Mouse (Mus musculus): ENCODE measurements at regions not wholly inside any gene's neighbourhood (a gene's known extent, or its start where the extent isn't known, plus 50 kb on each side); places are given as distances from the start of the nearest gene placed in this dataset.

DNA sequence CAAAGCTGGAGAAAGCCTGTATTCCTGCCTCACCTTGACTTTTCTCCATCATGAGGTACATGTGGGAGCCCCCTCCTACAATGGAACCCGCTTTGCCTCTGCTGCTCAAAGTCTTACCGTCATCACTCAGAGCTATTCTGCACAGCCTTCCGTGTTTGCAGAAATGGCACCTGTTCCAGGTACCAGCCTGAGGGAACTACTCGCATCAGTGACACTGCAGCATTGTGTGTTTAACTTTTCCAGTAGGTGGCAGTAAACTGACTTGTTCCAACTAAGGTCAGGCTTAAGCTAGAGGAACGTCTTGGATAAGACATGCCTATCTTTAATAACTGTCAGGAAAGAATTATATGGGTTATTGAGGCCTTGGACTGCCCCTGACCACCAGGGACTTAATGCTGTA, 71.4 kb downstream of the Fam173b start:
- no peak overlapping the region for H3K4me3 ChIP-seq (replicated peaks; ENCODE audit: low read depth, low read length)
- H3K4me2 ChIP-seq (ENCODE audit: low read length) = no peak overlapping the region
- ATAC-seq (ENCODE audit: low FRiP score, low TSS enrichment) (no peak), DNase-seq (peak; percentile 47)
- H3K9ac ChIP-seq (replicated peaks; ENCODE audit: low read length) = no peak overlapping the region
- H3K9me3 ChIP-seq (ENCODE audit: control insufficient read depth, low read length) = no peaks in the 10 kb centered on the region
- H3K27ac ChIP-seq (replicated peaks; ENCODE audit: low read depth, low read length) = no peak overlapping the region
- no peaks in the 10 kb centered on the region for H3K36me3 ChIP-seq (ENCODE audit: control insufficient read depth, insufficient read depth, low read length)
- 55% methylated on average over 5 of the region's 5 CpGs for WGBS
- no peaks in the 10 kb centered on the region for H3K27me3 ChIP-seq (ENCODE audit: control insufficient read depth, insufficient read depth, low read length)
- no peaks in the 10 kb centered on the region for H3K4me1 ChIP-seq (ENCODE audit: control insufficient read depth, insufficient read depth, low read length)

DNA sequence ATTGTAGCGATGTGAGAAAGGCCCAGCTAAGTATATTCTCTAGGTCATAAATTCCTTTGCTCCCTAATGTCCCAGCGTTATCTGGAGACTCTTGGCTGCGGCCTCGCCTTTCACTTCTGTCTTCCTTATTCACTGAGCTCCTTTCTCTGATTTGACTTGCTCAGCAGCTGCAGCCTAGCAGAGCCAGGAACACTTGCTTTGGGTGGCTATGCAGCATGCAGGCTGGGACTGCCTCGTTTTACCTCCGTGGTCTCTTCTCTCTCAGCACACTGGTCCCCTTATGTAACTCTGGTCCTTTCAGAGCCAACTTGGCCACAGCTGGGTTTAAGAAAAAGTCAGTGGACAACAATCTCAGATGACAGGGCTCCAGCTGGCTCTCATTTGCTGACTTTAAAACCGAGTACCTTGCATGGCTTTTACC, 75.1 kb downstream of the Fam173b start:
- WGBS = 82% methylated on average over 7 of the region's 7 CpGs
- no peaks in the 10 kb centered on the region for H3K9me3 ChIP-seq (ENCODE audit: control insufficient read depth, low read length)
- H3K4me3 ChIP-seq (replicated peaks; ENCODE audit: low read depth, low read length) = no peak overlapping the region
- no peak overlapping the region for H3K4me2 ChIP-seq (ENCODE audit: low read length)
- H3K27me3 ChIP-seq (ENCODE audit: control insufficient read depth, insufficient read depth, low read length) = no peaks in the 10 kb centered on the region
- H3K27ac ChIP-seq (replicated peaks; ENCODE audit: low read depth, low read length) = no peak overlapping the region
- DNase-seq (no peak), ATAC-seq (ENCODE audit: low FRiP score, low TSS enrichment) (no peak)
- H3K9ac ChIP-seq (replicated peaks; ENCODE audit: low read length) = no peak overlapping the region
- H3K36me3 ChIP-seq (ENCODE audit: control insufficient read depth, insufficient read depth, low read length) = no peaks in the 10 kb centered on the region
- H3K4me1 ChIP-seq (ENCODE audit: control insufficient read depth, insufficient read depth, low read length) = no peaks in the 10 kb centered on the region

DNA sequence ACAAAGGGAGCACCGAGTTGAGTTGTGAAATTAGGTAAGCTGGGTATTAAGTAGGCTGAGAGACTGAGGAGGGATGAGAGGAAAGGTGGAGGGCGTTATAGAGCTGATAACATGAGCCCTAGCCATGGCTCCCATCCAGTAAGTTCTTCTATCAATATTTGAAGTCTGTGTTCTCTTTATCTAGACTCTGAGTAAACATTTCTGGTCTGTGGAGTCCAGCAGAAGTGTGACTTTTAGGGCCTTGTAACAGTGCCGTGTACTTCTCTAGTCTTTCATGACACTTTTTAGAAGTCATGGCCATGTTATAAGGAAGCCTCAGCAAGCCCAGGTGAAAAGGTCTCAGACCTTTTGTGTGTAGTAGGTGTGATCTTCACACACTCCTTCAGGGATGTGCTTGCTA, 91.5 kb downstream of the Fam173b start:
- no peak overlapping the region for H3K9ac ChIP-seq (replicated peaks; ENCODE audit: low read length)
- H3K4me3 ChIP-seq (replicated peaks; ENCODE audit: low read depth, low read length) = no peak overlapping the region
- H3K27me3 ChIP-seq (ENCODE audit: control insufficient read depth, insufficient read depth, low read length) = no peaks in the 10 kb centered on the region
- H3K4me2 ChIP-seq (ENCODE audit: low read length) = no peak overlapping the region
- no peaks in the 10 kb centered on the region for H3K4me1 ChIP-seq (ENCODE audit: control insufficient read depth, insufficient read depth, low read length)
- ATAC-seq (ENCODE audit: low FRiP score, low TSS enrichment) (no peak), DNase-seq (no peak)
- 85% methylated on average over 3 of the region's 3 CpGs for WGBS
- H3K9me3 ChIP-seq (ENCODE audit: control insufficient read depth, low read length) = no peaks in the 10 kb centered on the region
- no peaks in the 10 kb centered on the region for H3K36me3 ChIP-seq (ENCODE audit: control insufficient read depth, insufficient read depth, low read length)
- H3K27ac ChIP-seq (replicated peaks; ENCODE audit: low read depth, low read length) = no peak overlapping the region

GRCm38 (mm10) chr15:31694877-31695671, 93.4 kb downstream of the Fam173b start:
- Histone ChIP-seq H3K4me2 (ENCODE audit: low read length) (no peak overlapping the region), H3K9me3 (ENCODE audit: control insufficient read depth, low read length) (no peaks in the 10 kb centered on the region), H3K4me1 (ENCODE audit: control insufficient read depth, insufficient read depth, low read length) (no peaks in the 10 kb centered on the region), H3K27me3 (ENCODE audit: control insufficient read depth, insufficient read depth, low read length) (no peaks in the 10 kb centered on the region), H3K4me3 (replicated peaks; ENCODE audit: low read depth, low read length) (no peak overlapping the region), H3K9ac (replicated peaks; ENCODE audit: low read length) (no peak overlapping the region), H3K36me3 (ENCODE audit: control insufficient read depth, insufficient read depth, low read length) (no peaks in the 10 kb centered on the region), H3K27ac (replicated peaks; ENCODE audit: low read depth, low read length) (no peak overlapping the region)
- no peak for DNase-seq
- WGBS = 89% methylated on average over 8 of the region's 8 CpGs
- no peak for ATAC-seq (ENCODE audit: low FRiP score, low TSS enrichment)

DNA sequence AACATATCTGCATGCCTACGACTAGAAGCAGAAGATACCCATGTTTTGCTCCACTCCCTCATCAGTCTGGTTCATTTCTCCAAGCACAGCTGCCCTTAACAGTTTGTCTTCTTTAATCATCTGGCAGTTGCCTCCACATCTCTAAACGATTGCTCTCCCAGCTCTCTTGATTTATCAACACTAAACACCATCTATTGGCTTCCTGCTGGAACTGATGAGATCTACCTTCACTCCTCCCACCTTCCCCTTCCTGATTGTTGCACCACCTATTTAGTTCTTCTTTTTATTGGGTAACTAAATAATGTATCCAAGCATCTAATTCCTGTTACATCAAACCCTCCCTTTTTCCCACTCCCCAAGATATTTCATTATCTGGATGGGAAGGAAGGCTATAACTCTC, 101.7 kb downstream of the Fam173b start:
- H3K9ac ChIP-seq (replicated peaks; ENCODE audit: low read length) = no peak overlapping the region
- H3K36me3 ChIP-seq (ENCODE audit: control insufficient read depth, insufficient read depth, low read length) = no peaks in the 10 kb centered on the region
- H3K4me3 ChIP-seq (replicated peaks; ENCODE audit: low read depth, low read length) = no peak overlapping the region
- H3K27me3 ChIP-seq (ENCODE audit: control insufficient read depth, insufficient read depth, low read length) = no peaks in the 10 kb centered on the region
- H3K27ac ChIP-seq (replicated peaks; ENCODE audit: low read depth, low read length) = no peak overlapping the region
- ATAC-seq (ENCODE audit: low FRiP score, low TSS enrichment) (no peak), DNase-seq (no peak)
- no peaks in the 10 kb centered on the region for H3K4me1 ChIP-seq (ENCODE audit: control insufficient read depth, insufficient read depth, low read length)
- 94% methylated on average over 2 of the region's 2 CpGs for WGBS
- 0 out of 2 replicates have a peak, but pooled peaks cover 4% of the 10 kb centered on the region for H3K9me3 ChIP-seq (ENCODE audit: control insufficient read depth, low read length)
- H3K4me2 ChIP-seq (ENCODE audit: low read length) = no peak overlapping the region

- Histone ChIP-seq H3K4me3 (replicated peaks; ENCODE audit: low read depth, low read length) (no peak overlapping the region), H3K9ac (replicated peaks; ENCODE audit: low read length) (no peak overlapping the region), H3K27me3 (ENCODE audit: control insufficient read depth, insufficient read depth, low read length) (no peaks in the 10 kb centered on the region), H3K36me3 (ENCODE audit: control insufficient read depth, insufficient read depth, low read length) (no peaks in the 10 kb centered on the region), H3K9me3 (ENCODE audit: control insufficient read depth, low read length) (0 out of 2 replicates have a peak, but pooled peaks cover 4% of the 10 kb centered on the region), H3K4me1 (ENCODE audit: control insufficient read depth, insufficient read depth, low read length) (no peaks in the 10 kb centered on the region), H3K4me2 (ENCODE audit: low read length) (no peak overlapping the region), H3K27ac (replicated peaks; ENCODE audit: low read depth, low read length) (no peak overlapping the region)
- DNase-seq (no peak), ATAC-seq (ENCODE audit: low FRiP score, low TSS enrichment) (no peak)
- WGBS = 88% methylated on average over 1 of the region's 1 CpGs
Observed at GRCm38 (mm10) chr15:31707416-31707815, 105.8 kb downstream of the Fam173b start.

DNA sequence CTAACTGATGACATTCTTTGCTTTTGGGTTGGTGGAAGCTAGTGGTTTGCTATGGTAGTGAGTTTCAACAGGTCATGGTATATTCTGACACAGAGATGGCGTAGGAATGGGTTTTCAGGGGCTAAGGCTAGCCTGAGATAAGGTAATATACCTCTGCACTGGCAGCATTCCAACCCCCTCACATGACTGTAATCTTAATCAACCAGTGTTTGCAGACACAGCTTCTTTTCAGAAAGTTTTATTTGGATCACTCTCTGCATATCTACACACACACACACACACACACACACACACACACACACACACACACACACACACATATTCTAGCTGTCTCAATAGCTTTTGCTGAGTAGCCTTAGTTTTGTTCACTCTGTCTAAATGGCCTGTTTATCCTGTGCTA, 119.4 kb downstream of the Fam173b start:
- Histone ChIP-seq H3K4me1 (ENCODE audit: control insufficient read depth, insufficient read depth, low read length) (0 out of 2 replicates have a peak, but pooled peaks cover 3% of the 10 kb centered on the region), H3K4me3 (replicated peaks; ENCODE audit: low read depth, low read length) (no peak overlapping the region), H3K36me3 (ENCODE audit: control insufficient read depth, insufficient read depth, low read length) (no peaks in the 10 kb centered on the region), H3K9me3 (ENCODE audit: control insufficient read depth, low read length) (no peaks in the 10 kb centered on the region), H3K4me2 (ENCODE audit: low read length) (no peak overlapping the region), H3K27ac (replicated peaks; ENCODE audit: low read depth, low read length) (no peak overlapping the region), H3K9ac (replicated peaks; ENCODE audit: low read length) (no peak overlapping the region), H3K27me3 (ENCODE audit: control insufficient read depth, insufficient read depth, low read length) (no peaks in the 10 kb centered on the region)
- 86% methylated on average over 1 of the region's 1 CpGs for WGBS
- ATAC-seq (ENCODE audit: low FRiP score, low TSS enrichment) = no peak
- DNase-seq = no peak

DNA sequence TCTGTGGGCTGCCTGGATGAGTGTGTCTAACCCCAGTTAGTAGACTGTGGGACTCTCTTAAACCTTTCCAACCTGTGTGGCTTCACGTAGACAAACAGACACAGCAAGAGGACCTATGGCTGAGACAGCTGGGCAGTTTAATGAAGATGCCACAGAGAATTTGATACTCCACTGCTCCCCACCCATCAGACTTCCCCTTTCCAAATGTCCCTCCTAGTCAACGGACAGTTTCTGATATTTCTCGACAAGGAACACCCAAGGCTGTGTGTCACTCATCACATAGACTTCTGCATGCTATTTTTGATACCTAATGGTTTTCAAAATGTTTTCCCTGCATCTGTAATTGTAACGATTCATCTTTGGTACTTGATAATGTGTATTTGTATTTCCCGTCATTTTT, 120.8 kb downstream of the Fam173b start:
- Histone ChIP-seq H3K27ac (replicated peaks; ENCODE audit: low read depth, low read length) (no peak overlapping the region), H3K9me3 (ENCODE audit: control insufficient read depth, low read length) (no peaks in the 10 kb centered on the region), H3K4me2 (ENCODE audit: low read length) (no peak overlapping the region), H3K36me3 (ENCODE audit: control insufficient read depth, insufficient read depth, low read length) (no peaks in the 10 kb centered on the region), H3K4me1 (ENCODE audit: control insufficient read depth, insufficient read depth, low read length) (no peaks in the 10 kb centered on the region), H3K9ac (replicated peaks; ENCODE audit: low read length) (no peak overlapping the region), H3K4me3 (replicated peaks; ENCODE audit: low read depth, low read length) (no peak overlapping the region), H3K27me3 (ENCODE audit: control insufficient read depth, insufficient read depth, low read length) (no peaks in the 10 kb centered on the region)
- DNase-seq = no peak
- WGBS = 92% methylated on average over 5 of the region's 5 CpGs
- no peak for ATAC-seq (ENCODE audit: low FRiP score, low TSS enrichment)

- H3K4me1 ChIP-seq (ENCODE audit: control insufficient read depth, insufficient read depth, low read length) = no peaks in the 10 kb centered on the region
- no peak overlapping the region for H3K4me2 ChIP-seq (ENCODE audit: low read length)
- H3K27me3 ChIP-seq (ENCODE audit: control insufficient read depth, insufficient read depth, low read length) = no peaks in the 10 kb centered on the region
- DNase-seq (no peak), ATAC-seq (ENCODE audit: low FRiP score, low TSS enrichment) (no peak)
- no peak overlapping the region for H3K9ac ChIP-seq (replicated peaks; ENCODE audit: low read length)
- no peaks in the 10 kb centered on the region for H3K9me3 ChIP-seq (ENCODE audit: control insufficient read depth, low read length)
- no peaks in the 10 kb centered on the region for H3K36me3 ChIP-seq (ENCODE audit: control insufficient read depth, insufficient read depth, low read length)
- no peak overlapping the region for H3K27ac ChIP-seq (replicated peaks; ENCODE audit: low read depth, low read length)
- no peak overlapping the region for H3K4me3 ChIP-seq (replicated peaks; ENCODE audit: low read depth, low read length)
- 76% methylated on average over 11 of the region's 11 CpGs for WGBS
Observed at GRCm38 (mm10) chr15:31724252-31724651, 122.6 kb downstream of the Fam173b start.
